Mouse (Mus musculus) hindbrain, embryonic 15.5 days (tissue): ENCODE measurements around the gene Scamp3. TPM values are rescaled to one million over a fixed set of nuclear protein-coding genes. Genes with fewer than 3 reads are reported as not detected.
A peak's percentile ranks its signal among the peaks of the same experiment; 100 is the strongest.

Source experiments
- ATAC-seq: fragments of 200-750 bp; cut with Nextera tagmentation; 2 replicates; pipeline ENCODE4 v1.8.0; 2017; ENCODE audit warnings: low read depth, moderate number of reproducible peaks, moderate TSS enrichment; ENCODE audit not compliant: low FRiP score
- H3K27ac ChIP-seq: fragments of 300-500 bp; sonication (generic); replicated peaks from 2 replicates; pipeline ENCODE4 v1.5.1; 2015; ENCODE audit warnings: mild to moderate bottlenecking, inconsistent platforms
- H3K27me3 ChIP-seq: fragments of 300-500 bp; sonication (generic); 2 replicates; pipeline ENCODE4 v1.6.1; 2015; ENCODE audit warnings: control low read depth, inconsistent platforms
- H3K36me3 ChIP-seq: fragments of 300-500 bp; sonication (generic); 2 replicates; pipeline ENCODE4 v1.6.1; 2015; ENCODE audit warnings: control low read depth, inconsistent platforms
- H3K4me1 ChIP-seq: fragments of 300-500 bp; sonication (generic); replicated peaks from 2 replicates; pipeline ENCODE4 v1.6.1; 2015; ENCODE audit warnings: control low read depth, inconsistent platforms
- H3K4me2 ChIP-seq: fragments of 300-500 bp; sonication (generic); 2 replicates; pipeline ENCODE4 v1.6.1; 2015; ENCODE audit warnings: moderate library complexity, mild to moderate bottlenecking, inconsistent platforms
- H3K4me3 ChIP-seq: fragments of 300-500 bp; sonication (generic); 2 replicates; pipeline ENCODE4 v1.5.1; 2015; ENCODE audit warnings: mild to moderate bottlenecking, inconsistent platforms
- H3K9ac ChIP-seq: fragments of 300-500 bp; sonication (generic); 2 replicates; pipeline ENCODE4 v1.6.1; 2015; ENCODE audit warnings: inconsistent platforms
- H3K9me3 ChIP-seq: fragments of 300-500 bp; sonication (generic); 2 replicates; pipeline ENCODE4 v1.6.1; 2016; ENCODE audit warnings: control low read depth, inconsistent platforms
- WGBS: fragments of 180-500 bp; shearing (Covaris S2); methylation state at CpG from one replicate; pipeline ENCODE4 v1.1.7; 2015; 5-methylcytosine and 5-hydroxymethylcytosine counted together
- polyA plus RNA-seq: library from polyadenylated mRNA; unstranded; fragments of >200 nt; fragmentation: Nextera tagmentation; extraction: Ambion mirVana; gene quantifications from 2 replicates; pipeline ENCODE4 v1.2.1, GENCODE M21; 2015

Gene Scamp3
- polyA plus RNA-seq, result 148 and 158 TPM in 2 replicates

GRCm38 (mm10) chr3:89177242-89178106, at the start of gene Scamp3:
Scamp3 (plus strand) TSS chr3:89177473.
- ATAC-seq, result peak; percentile 97
- H3K27me3 ChIP-seq, result no peaks in the 10 kb centered on the region
- peak within 1 kb of the TSS; percentile 71 for H3K9ac ChIP-seq
- H3K9me3 ChIP-seq, result no peaks in the 10 kb centered on the region
- H3K4me1 ChIP-seq, result peaks cover 15% of the 10 kb centered on the region
- H3K4me2 ChIP-seq, result peak within 1 kb of the TSS; percentile 78
- H3K36me3 ChIP-seq, result peaks cover 70% of the 10 kb centered on the region
- WGBS, result under 1% methylated on average over 43 of the region's 43 CpGs
- H3K27ac ChIP-seq, result peak within 1 kb of the TSS; percentile 73
- peak within 1 kb of the TSS; percentile 65 for H3K4me3 ChIP-seq

- Histone ChIP-seq H3K9me3 (no peaks in the 10 kb centered on the region), H3K9ac (no peak overlapping the region), H3K4me3 (no peak overlapping the region), H3K36me3 (no peaks in the 10 kb centered on the region), H3K27me3 (no peaks in the 10 kb centered on the region), H3K27ac (no peak overlapping the region), H3K4me1 (peaks cover 5% of the 10 kb centered on the region), H3K4me2 (no peak overlapping the region)
- ATAC-seq, result no peak
- 95% methylated on average over 3 of the region's 3 CpGs for WGBS
Measured at GRCm38 (mm10) chr3:89129908-89130307, 47.4 kb upstream of the Scamp3 start.

GRCm38 (mm10) chr3:89131816-89132215, 45.5 kb upstream of the Scamp3 start:
- Histone ChIP-seq H3K9ac (peak overlapping the region; percentile 48; the same call in 1 of the 2 replicates), H3K9me3 (no peaks in the 10 kb centered on the region), H3K4me1 (peaks cover 5% of the 10 kb centered on the region), H3K27me3 (no peaks in the 10 kb centered on the region), H3K4me3 (peak overlapping the region; percentile 39), H3K4me2 (peak overlapping the region; percentile 71), H3K27ac (no peak overlapping the region), H3K36me3 (no peaks in the 10 kb centered on the region)
- 38% methylated on average over 4 of the region's 4 CpGs for WGBS
- ATAC-seq, result no peak

- Histone ChIP-seq H3K27ac (no peak overlapping the region), H3K27me3 (no peaks in the 10 kb centered on the region), H3K9ac (peak overlapping the region; percentile 48), H3K9me3 (no peaks in the 10 kb centered on the region), H3K4me2 (peak overlapping the region; percentile 71), H3K4me3 (peak overlapping the region; percentile 39), H3K36me3 (no peaks in the 10 kb centered on the region), H3K4me1 (peaks cover 5% of the 10 kb centered on the region)
- peak; percentile 61 for ATAC-seq
- 17% methylated on average over 30 of the region's 30 CpGs for WGBS
Measured at GRCm38 (mm10) chr3:89132285-89133062, 44.8 kb upstream of the Scamp3 start.

GRCm38 (mm10) chr3:89133063-89133450, 44.2 kb upstream of the Scamp3 start:
- WGBS, result 79% methylated on average over 7 of the region's 7 CpGs
- no peak overlapping the region for H3K27ac ChIP-seq
- H3K4me2 ChIP-seq, result no peak overlapping the region
- no peaks in the 10 kb centered on the region for H3K27me3 ChIP-seq
- no peak overlapping the region for H3K4me3 ChIP-seq
- no peak overlapping the region for H3K9ac ChIP-seq
- no peak for ATAC-seq
- H3K36me3 ChIP-seq, result no peaks in the 10 kb centered on the region
- H3K9me3 ChIP-seq, result no peaks in the 10 kb centered on the region
- peaks cover 5% of the 10 kb centered on the region for H3K4me1 ChIP-seq

GRCm38 (mm10) chr3:89133752-89134151, 43.5 kb upstream of the Scamp3 start:
- Histone ChIP-seq H3K4me2 (no peak overlapping the region), H3K27ac (no peak overlapping the region), H3K4me3 (no peak overlapping the region), H3K9ac (no peak overlapping the region), H3K27me3 (no peaks in the 10 kb centered on the region), H3K9me3 (no peaks in the 10 kb centered on the region), H3K36me3 (no peaks in the 10 kb centered on the region), H3K4me1 (peaks cover 5% of the 10 kb centered on the region)
- no peak for ATAC-seq
- WGBS, result 95% methylated on average over 1 of the region's 1 CpGs

GRCm38 (mm10) chr3:89135958-89136357, 41.3 kb upstream of the Scamp3 start, which contains the start of gene Pklr:
Pklr (plus strand) TSS chr3:89136142.
- 60% methylated on average over 3 of the region's 3 CpGs for WGBS
- H3K27ac ChIP-seq, result no peak within 1 kb of the TSS
- no peak for ATAC-seq
- H3K4me1 ChIP-seq, result peaks cover 5% of the 10 kb centered on the region
- no peak within 1 kb of the TSS for H3K4me2 ChIP-seq
- no peaks in the 10 kb centered on the region for H3K27me3 ChIP-seq
- H3K4me3 ChIP-seq, result no peak within 1 kb of the TSS
- H3K36me3 ChIP-seq, result no peaks in the 10 kb centered on the region
- H3K9ac ChIP-seq, result no peak within 1 kb of the TSS
- no peaks in the 10 kb centered on the region for H3K9me3 ChIP-seq

GRCm38 (mm10) chr3:89136365-89136764, 40.9 kb upstream of the Scamp3 start:
- ATAC-seq, result no peak
- H3K9ac ChIP-seq, result no peak overlapping the region
- no peaks in the 10 kb centered on the region for H3K27me3 ChIP-seq
- H3K4me3 ChIP-seq, result no peak overlapping the region
- H3K9me3 ChIP-seq, result no peaks in the 10 kb centered on the region
- H3K36me3 ChIP-seq, result no peaks in the 10 kb centered on the region
- H3K4me1 ChIP-seq, result peaks cover 5% of the 10 kb centered on the region
- 33% methylated on average over 9 of the region's 9 CpGs for WGBS
- H3K27ac ChIP-seq, result no peak overlapping the region
- no peak overlapping the region for H3K4me2 ChIP-seq

GRCm38 (mm10) chr3:89144821-89145220, 32.5 kb upstream of the Scamp3 start:
- Histone ChIP-seq H3K36me3 (peaks cover 4% of the 10 kb centered on the region; the same call in 1 of the 2 replicates), H3K4me2 (no peak overlapping the region), H3K9me3 (no peaks in the 10 kb centered on the region), H3K27me3 (0 out of 2 replicates have a peak, but pooled peaks cover 2% of the 10 kb centered on the region), H3K4me3 (no peak overlapping the region), H3K27ac (no peak overlapping the region), H3K4me1 (no peaks in the 10 kb centered on the region), H3K9ac (no peak overlapping the region)
- no peak for ATAC-seq
- WGBS, result 87% methylated on average over 10 of the region's 10 CpGs

GRCm38 (mm10) chr3:89145566-89145965, 31.7 kb upstream of the Scamp3 start:
- ATAC-seq, result no peak
- Histone ChIP-seq H3K27ac (no peak overlapping the region), H3K9ac (no peak overlapping the region), H3K4me2 (no peak overlapping the region), H3K36me3 (peaks cover 7% of the 10 kb centered on the region; the same call in 1 of the 2 replicates), H3K4me1 (no peaks in the 10 kb centered on the region), H3K27me3 (0 out of 2 replicates have a peak, but pooled peaks cover 3% of the 10 kb centered on the region), H3K9me3 (no peaks in the 10 kb centered on the region), H3K4me3 (no peak overlapping the region)
- WGBS, result 59% methylated on average over 8 of the region's 8 CpGs

- ATAC-seq, result 0 out of 2 replicates have a peak, but pooled peaks have one; percentile 13
- Histone ChIP-seq H3K4me3 (no peak overlapping the region), H3K9ac (no peak overlapping the region), H3K36me3 (peaks cover 11% of the 10 kb centered on the region; the same call in 1 of the 2 replicates), H3K9me3 (no peaks in the 10 kb centered on the region), H3K27me3 (0 out of 2 replicates have a peak, but pooled peaks cover 3% of the 10 kb centered on the region), H3K4me2 (no peak overlapping the region), H3K27ac (no peak overlapping the region), H3K4me1 (no peaks in the 10 kb centered on the region)
- 25% methylated on average over 26 of the region's 26 CpGs for WGBS
Measured at GRCm38 (mm10) chr3:89147101-89147978, 29.9 kb upstream of the Scamp3 start.
